Mouse (Mus musculus): ENCODE results near the gene Ipo11. TPM values are rescaled to one million over a fixed set of nuclear protein-coding genes. Genes with fewer than 3 reads are reported as not detected.

Ipo11 gene
- polyA plus RNA-seq, 1 experiment from 2014 or later: 76.3 TPM

GRCm38 (mm10) chr13:106823121-106823874 lies 113.5 kb downstream of the Ipo11 start:
- Histone ChIP-seq H3K36me3 (ENCODE audit: control insufficient read depth, insufficient read depth, low read length) (peaks cover 4% of the 10 kb centered on the region; the same call in 1 of the 2 replicates), H3K9me3 (replicated peaks; ENCODE audit: control insufficient read depth, low read length) (no peaks in the 10 kb centered on the region), H3K9ac (ENCODE audit: low read depth, low read length) (no peak overlapping the region), H3K4me2 (no peak overlapping the region), H3K4me3 (ENCODE audit: low read depth, low read length) (no peak overlapping the region), H3K4me1 (ENCODE audit: control insufficient read depth, insufficient read depth, low read length) (no peaks in the 10 kb centered on the region), H3K27ac (ENCODE audit: low read depth, low read length) (no peak overlapping the region), H3K27me3 (ENCODE audit: control insufficient read depth, insufficient read depth, low read length) (no peaks in the 10 kb centered on the region)
- ATAC-seq (replicated peaks; ENCODE audit: insufficient number of reproducible peaks, low FRiP score, low TSS enrichment): no peak
- WGBS (ENCODE audit: insufficient replicate concordance): 92% methylated on average over 12 of the region's 12 CpGs

- Histone ChIP-seq H3K36me3 (ENCODE audit: control insufficient read depth, insufficient read depth, low read length) (peaks cover 4% of the 10 kb centered on the region; the same call in 1 of the 2 replicates), H3K9me3 (replicated peaks; ENCODE audit: control insufficient read depth, low read length) (no peaks in the 10 kb centered on the region), H3K27ac (ENCODE audit: low read depth, low read length) (no peak overlapping the region), H3K4me3 (ENCODE audit: low read depth, low read length) (no peak overlapping the region), H3K9ac (ENCODE audit: low read depth, low read length) (no peak overlapping the region), H3K27me3 (ENCODE audit: control insufficient read depth, insufficient read depth, low read length) (no peaks in the 10 kb centered on the region), H3K4me2 (no peak overlapping the region), H3K4me1 (ENCODE audit: control insufficient read depth, insufficient read depth, low read length) (no peaks in the 10 kb centered on the region)
- no peak for ATAC-seq (replicated peaks; ENCODE audit: insufficient number of reproducible peaks, low FRiP score, low TSS enrichment)
- 91% methylated on average over 2 of the region's 2 CpGs for WGBS (ENCODE audit: insufficient replicate concordance)
Measured at GRCm38 (mm10) chr13:106820149-106820548, 116.6 kb downstream of the Ipo11 start.

- Histone ChIP-seq H3K4me2 (no peak overlapping the region), H3K27me3 (ENCODE audit: control insufficient read depth, insufficient read depth, low read length) (no peaks in the 10 kb centered on the region), H3K9me3 (replicated peaks; ENCODE audit: control insufficient read depth, low read length) (no peaks in the 10 kb centered on the region), H3K36me3 (ENCODE audit: control insufficient read depth, insufficient read depth, low read length) (peaks cover 4% of the 10 kb centered on the region; the same call in 1 of the 2 replicates), H3K4me3 (ENCODE audit: low read depth, low read length) (no peak overlapping the region), H3K4me1 (ENCODE audit: control insufficient read depth, insufficient read depth, low read length) (no peaks in the 10 kb centered on the region), H3K27ac (ENCODE audit: low read depth, low read length) (no peak overlapping the region), H3K9ac (ENCODE audit: low read depth, low read length) (no peak overlapping the region)
- WGBS (ENCODE audit: insufficient replicate concordance): 89% methylated on average over 4 of the region's 4 CpGs
- no peak for ATAC-seq (replicated peaks; ENCODE audit: insufficient number of reproducible peaks, low FRiP score, low TSS enrichment)
Measured at GRCm38 (mm10) chr13:106819749-106820148, 117.0 kb downstream of the Ipo11 start.

- H3K4me1 ChIP-seq (ENCODE audit: control insufficient read depth, insufficient read depth, low read length): no peaks in the 10 kb centered on the region
- H3K9me3 ChIP-seq (replicated peaks; ENCODE audit: control insufficient read depth, low read length): no peaks in the 10 kb centered on the region
- no peak overlapping the region for H3K4me2 ChIP-seq
- H3K27ac ChIP-seq (ENCODE audit: low read depth, low read length): no peak overlapping the region
- 92% methylated on average over 5 of the region's 5 CpGs for WGBS (ENCODE audit: insufficient replicate concordance)
- H3K27me3 ChIP-seq (ENCODE audit: control insufficient read depth, insufficient read depth, low read length): no peaks in the 10 kb centered on the region
- H3K36me3 ChIP-seq (ENCODE audit: control insufficient read depth, insufficient read depth, low read length): peaks cover 6% of the 10 kb centered on the region; the same call in 1 of the 2 replicates
- no peak overlapping the region for H3K9ac ChIP-seq (ENCODE audit: low read depth, low read length)
- ATAC-seq (replicated peaks; ENCODE audit: insufficient number of reproducible peaks, low FRiP score, low TSS enrichment): no peak
- H3K4me3 ChIP-seq (ENCODE audit: low read depth, low read length): no peak overlapping the region
Measured at GRCm38 (mm10) chr13:106817066-106817465, 119.7 kb downstream of the Ipo11 start.

GRCm38 (mm10) chr13:106813519-106813918 lies 123.2 kb downstream of the Ipo11 start:
- WGBS (ENCODE audit: insufficient replicate concordance): 89% methylated on average over 4 of the region's 4 CpGs
- H3K4me1 ChIP-seq (ENCODE audit: control insufficient read depth, insufficient read depth, low read length): no peaks in the 10 kb centered on the region
- peaks cover 9% of the 10 kb centered on the region; the same call in 1 of the 2 replicates for H3K36me3 ChIP-seq (ENCODE audit: control insufficient read depth, insufficient read depth, low read length)
- no peak overlapping the region for H3K4me3 ChIP-seq (ENCODE audit: low read depth, low read length)
- H3K27ac ChIP-seq (ENCODE audit: low read depth, low read length): no peak overlapping the region
- H3K9me3 ChIP-seq (replicated peaks; ENCODE audit: control insufficient read depth, low read length): no peaks in the 10 kb centered on the region
- no peak overlapping the region for H3K9ac ChIP-seq (ENCODE audit: low read depth, low read length)
- H3K27me3 ChIP-seq (ENCODE audit: control insufficient read depth, insufficient read depth, low read length): no peaks in the 10 kb centered on the region
- ATAC-seq (replicated peaks; ENCODE audit: insufficient number of reproducible peaks, low FRiP score, low TSS enrichment): no peak
- no peak overlapping the region for H3K4me2 ChIP-seq

- WGBS (ENCODE audit: insufficient replicate concordance): 87% methylated on average over 9 of the region's 9 CpGs
- no peak overlapping the region for H3K27ac ChIP-seq (ENCODE audit: low read depth, low read length)
- H3K36me3 ChIP-seq (ENCODE audit: control insufficient read depth, insufficient read depth, low read length): peaks cover 9% of the 10 kb centered on the region; the same call in 1 of the 2 replicates
Measured at GRCm38 (mm10) chr13:106813087-106813486, 123.7 kb downstream of the Ipo11 start.

GRCm38 (mm10) chr13:106810156-106810555 lies 126.6 kb downstream of the Ipo11 start:
- Histone ChIP-seq H3K9me3 (replicated peaks; ENCODE audit: control insufficient read depth, low read length) (no peaks in the 10 kb centered on the region), H3K4me2 (no peak overlapping the region), H3K4me3 (ENCODE audit: low read depth, low read length) (no peak overlapping the region), H3K36me3 (ENCODE audit: control insufficient read depth, insufficient read depth, low read length) (peaks cover 9% of the 10 kb centered on the region; the same call in 1 of the 2 replicates), H3K9ac (ENCODE audit: low read depth, low read length) (no peak overlapping the region), H3K27ac (ENCODE audit: low read depth, low read length) (no peak overlapping the region), H3K4me1 (ENCODE audit: control insufficient read depth, insufficient read depth, low read length) (no peaks in the 10 kb centered on the region), H3K27me3 (ENCODE audit: control insufficient read depth, insufficient read depth, low read length) (no peaks in the 10 kb centered on the region)
- ATAC-seq (replicated peaks; ENCODE audit: insufficient number of reproducible peaks, low FRiP score, low TSS enrichment): no peak
- 90% methylated on average over 7 of the region's 7 CpGs for WGBS (ENCODE audit: insufficient replicate concordance)

More at GRCm38 (mm10) chr13:106813087-106813486, 123.7 kb downstream of the Ipo11 start:
- Histone ChIP-seq H3K4me2 (no peak overlapping the region), H3K27me3 (ENCODE audit: control insufficient read depth, insufficient read depth, low read length) (no peaks in the 10 kb centered on the region), H3K9ac (ENCODE audit: low read depth, low read length) (no peak overlapping the region), H3K4me3 (ENCODE audit: low read depth, low read length) (no peak overlapping the region), H3K9me3 (replicated peaks; ENCODE audit: control insufficient read depth, low read length) (no peaks in the 10 kb centered on the region), H3K4me1 (ENCODE audit: control insufficient read depth, insufficient read depth, low read length) (no peaks in the 10 kb centered on the region)
- ATAC-seq (replicated peaks; ENCODE audit: insufficient number of reproducible peaks, low FRiP score, low TSS enrichment): no peak

GRCm38 (mm10) chr13:106808821-106809220 lies 127.9 kb downstream of the Ipo11 start:
- ATAC-seq (replicated peaks; ENCODE audit: insufficient number of reproducible peaks, low FRiP score, low TSS enrichment): no peak
- peaks cover 9% of the 10 kb centered on the region; the same call in 1 of the 2 replicates for H3K36me3 ChIP-seq (ENCODE audit: control insufficient read depth, insufficient read depth, low read length)
- no peaks in the 10 kb centered on the region for H3K4me1 ChIP-seq (ENCODE audit: control insufficient read depth, insufficient read depth, low read length)
- H3K4me2 ChIP-seq: no peak overlapping the region
- no peaks in the 10 kb centered on the region for H3K27me3 ChIP-seq (ENCODE audit: control insufficient read depth, insufficient read depth, low read length)
- no peaks in the 10 kb centered on the region for H3K9me3 ChIP-seq (replicated peaks; ENCODE audit: control insufficient read depth, low read length)
- H3K9ac ChIP-seq (ENCODE audit: low read depth, low read length): no peak overlapping the region
- H3K4me3 ChIP-seq (ENCODE audit: low read depth, low read length): no peak overlapping the region
- no peak overlapping the region for H3K27ac ChIP-seq (ENCODE audit: low read depth, low read length)
- 84% methylated on average over 6 of the region's 6 CpGs for WGBS (ENCODE audit: insufficient replicate concordance)

GRCm38 (mm10) chr13:106808315-106808714 lies 128.4 kb downstream of the Ipo11 start:
- no peak overlapping the region for H3K9ac ChIP-seq (ENCODE audit: low read depth, low read length)
- H3K4me2 ChIP-seq: no peak overlapping the region
- H3K27ac ChIP-seq (ENCODE audit: low read depth, low read length): no peak overlapping the region
- 95% methylated on average over 2 of the region's 2 CpGs for WGBS (ENCODE audit: insufficient replicate concordance)
- H3K4me1 ChIP-seq (ENCODE audit: control insufficient read depth, insufficient read depth, low read length): no peaks in the 10 kb centered on the region
- no peak overlapping the region for H3K4me3 ChIP-seq (ENCODE audit: low read depth, low read length)
- 0 out of 2 replicates have a peak, but pooled peaks cover 7% of the 10 kb centered on the region for H3K36me3 ChIP-seq (ENCODE audit: control insufficient read depth, insufficient read depth, low read length)
- H3K27me3 ChIP-seq (ENCODE audit: control insufficient read depth, insufficient read depth, low read length): no peaks in the 10 kb centered on the region
- no peak for ATAC-seq (replicated peaks; ENCODE audit: insufficient number of reproducible peaks, low FRiP score, low TSS enrichment)
- no peaks in the 10 kb centered on the region for H3K9me3 ChIP-seq (replicated peaks; ENCODE audit: control insufficient read depth, low read length)
